Mouse (Mus musculus): ENCODE measurements around the gene Rpl4.

DNA sequence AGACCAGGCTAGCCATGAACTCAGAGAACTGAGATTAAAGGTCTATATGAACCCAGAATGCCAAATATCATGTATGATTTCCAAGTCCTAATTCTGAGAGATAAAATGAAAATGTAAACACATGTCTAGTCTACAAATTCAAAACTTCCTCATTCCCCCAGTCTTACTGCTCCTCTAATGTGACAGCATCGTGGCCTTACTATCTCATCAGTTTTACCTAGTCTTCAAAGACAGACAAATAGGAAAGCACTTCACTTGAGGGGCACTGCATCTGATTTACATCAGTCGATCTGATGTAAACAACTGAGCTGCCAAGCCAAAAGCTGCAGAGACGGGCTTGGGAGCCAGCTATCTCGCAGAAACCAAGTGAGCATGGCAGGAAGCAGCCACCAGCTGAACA lies 42.9 kb downstream of the Rpl4 start:
- TF ChIP-seq CTCF (IDR thresholded peaks at IDR 0.05): no peak
- TF ChIP-seq EP300 (IDR thresholded peaks at IDR 0.05): no peak

Data from lung, postnatal 0 days (tissue).